Mouse (Mus musculus): Measurements from ENCODE around the gene Adamts14. TPM values are rescaled to one million over a fixed set of nuclear protein-coding genes. Genes with fewer than 3 reads are reported as not detected.

Gene Adamts14
- polyA plus RNA-seq, 1 experiment from 2014 or later: 0.74 TPM

GRCm38 (mm10) chr10:61240108-61240920 is 32.9 kb downstream of the Adamts14 start:
- peaks cover 4% of the 10 kb centered on the region; the same call in 1 of the 2 replicates for H3K9me3 ChIP-seq
- WGBS: 49% methylated on average over 14 of the region's 14 CpGs
- peaks cover 25% of the 10 kb centered on the region for H3K4me1 ChIP-seq
- peaks cover 5% of the 10 kb centered on the region; the same call in 1 of the 2 replicates for H3K27me3 ChIP-seq (ENCODE audit: insufficient read depth, poor library complexity, severe bottlenecking)
- no peak for DNase-seq (ENCODE audit: low spot score)
- H3K4me3 ChIP-seq: no peak overlapping the region
- 0 out of 2 replicates have a peak, but pooled peaks cover 3% of the 10 kb centered on the region for H3K36me3 ChIP-seq
- peak overlapping the region; percentile 57 for H3K27ac ChIP-seq

- peaks cover 4% of the 10 kb centered on the region; the same call in 1 of the 2 replicates for H3K9me3 ChIP-seq
- H3K27me3 ChIP-seq (ENCODE audit: insufficient read depth, poor library complexity, severe bottlenecking): peaks cover 5% of the 10 kb centered on the region; the same call in 1 of the 2 replicates
- H3K27ac ChIP-seq: 0 out of 2 replicates have a peak overlapping the region, but pooled peaks have one; percentile 9
- no peak overlapping the region for H3K4me3 ChIP-seq
- H3K36me3 ChIP-seq: 0 out of 2 replicates have a peak, but pooled peaks cover 3% of the 10 kb centered on the region
- no peak for DNase-seq (ENCODE audit: low spot score)
- 75% methylated on average over 6 of the region's 6 CpGs for WGBS
- peaks cover 29% of the 10 kb centered on the region for H3K4me1 ChIP-seq
These were observed 35.9 kb downstream of the Adamts14 start for GRCm38 (mm10) chr10:61237391-61237785.

GRCm38 (mm10) chr10:61236683-61237390 is 36.4 kb downstream of the Adamts14 start:
- Histone ChIP-seq H3K4me3 (no peak overlapping the region), H3K4me1 (peaks cover 24% of the 10 kb centered on the region), H3K27me3 (ENCODE audit: insufficient read depth, poor library complexity, severe bottlenecking) (peaks cover 5% of the 10 kb centered on the region; the same call in 1 of the 2 replicates), H3K9me3 (peaks cover 4% of the 10 kb centered on the region; the same call in 1 of the 2 replicates), H3K36me3 (0 out of 2 replicates have a peak, but pooled peaks cover 3% of the 10 kb centered on the region), H3K27ac (no peak overlapping the region)
- WGBS: 58% methylated on average over 4 of the region's 4 CpGs
- DNase-seq (ENCODE audit: low spot score): no peak

- Histone ChIP-seq H3K27ac (0 out of 2 replicates have a peak overlapping the region, but pooled peaks have one; percentile 3), H3K4me3 (no peak overlapping the region), H3K9me3 (peaks cover 4% of the 10 kb centered on the region; the same call in 1 of the 2 replicates), H3K27me3 (ENCODE audit: insufficient read depth, poor library complexity, severe bottlenecking) (0 out of 2 replicates have a peak, but pooled peaks cover 5% of the 10 kb centered on the region), H3K36me3 (0 out of 2 replicates have a peak, but pooled peaks cover 3% of the 10 kb centered on the region), H3K4me1 (peaks cover 14% of the 10 kb centered on the region)
- no peak for DNase-seq (ENCODE audit: low spot score)
- WGBS: 88% methylated on average over 6 of the region's 6 CpGs
These were observed 37.5 kb downstream of the Adamts14 start for GRCm38 (mm10) chr10:61235677-61236267.

DNA sequence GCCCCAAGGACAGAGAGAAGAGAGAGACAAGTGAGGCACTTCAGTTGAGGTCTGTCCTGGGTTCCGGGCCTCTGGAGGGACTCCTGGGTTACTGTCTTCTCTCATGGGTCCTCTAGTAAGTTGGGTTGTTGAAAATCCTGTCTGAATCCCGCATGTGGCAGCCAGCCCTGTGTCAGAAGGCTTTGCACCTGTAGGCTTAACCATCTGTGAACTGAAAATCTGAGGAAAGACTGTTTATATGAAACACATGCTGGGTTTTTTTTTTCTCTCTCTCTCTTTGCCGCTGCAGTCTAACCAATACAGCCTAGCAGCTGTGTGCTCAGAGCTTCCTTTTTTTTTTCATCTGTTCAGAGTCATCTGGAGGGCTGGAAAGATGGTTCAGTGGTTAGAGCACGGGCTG is 38.9 kb downstream of the Adamts14 start:
- Histone ChIP-seq H3K4me3 (no peak overlapping the region), H3K4me1 (peaks cover 4% of the 10 kb centered on the region; the same call in 1 of the 2 replicates), H3K9me3 (peaks cover 4% of the 10 kb centered on the region; the same call in 1 of the 2 replicates), H3K27me3 (ENCODE audit: insufficient read depth, poor library complexity, severe bottlenecking) (peaks cover 19% of the 10 kb centered on the region), H3K36me3 (0 out of 2 replicates have a peak, but pooled peaks cover 3% of the 10 kb centered on the region), H3K27ac (no peak overlapping the region)
- no peak for DNase-seq (ENCODE audit: low spot score)
- WGBS: 82% methylated on average over 4 of the region's 4 CpGs

- Histone ChIP-seq H3K4me3 (no peak overlapping the region), H3K4me1 (peaks cover 4% of the 10 kb centered on the region; the same call in 1 of the 2 replicates), H3K27me3 (ENCODE audit: insufficient read depth, poor library complexity, severe bottlenecking) (peaks cover 30% of the 10 kb centered on the region), H3K36me3 (no peaks in the 10 kb centered on the region), H3K27ac (no peak overlapping the region), H3K9me3 (no peaks in the 10 kb centered on the region)
- WGBS: 41% methylated on average over 6 of the region's 7 CpGs
- DNase-seq (ENCODE audit: low spot score): no peak
These were observed 40.2 kb downstream of the Adamts14 start for GRCm38 (mm10) chr10:61232858-61233567.

- Histone ChIP-seq H3K4me3 (no peak overlapping the region), H3K36me3 (no peaks in the 10 kb centered on the region), H3K27ac (no peak overlapping the region), H3K27me3 (ENCODE audit: insufficient read depth, poor library complexity, severe bottlenecking) (peaks cover 31% of the 10 kb centered on the region), H3K4me1 (peaks cover 7% of the 10 kb centered on the region), H3K9me3 (no peaks in the 10 kb centered on the region)
- no peak for DNase-seq (ENCODE audit: low spot score)
- 85% methylated on average over 3 of the region's 3 CpGs for WGBS
These were observed 41.5 kb downstream of the Adamts14 start for GRCm38 (mm10) chr10:61231756-61232155.

- WGBS: 39% methylated on average over 4 of the region's 4 CpGs
- peak; percentile 85 for DNase-seq (ENCODE audit: low spot score)
These were observed 46.3 kb downstream of the Adamts14 start for GRCm38 (mm10) chr10:61226784-61227396.

GRCm38 (mm10) chr10:61225694-61226093 is 47.5 kb downstream of the Adamts14 start:
- H3K4me1 ChIP-seq: peaks cover 8% of the 10 kb centered on the region
- H3K9me3 ChIP-seq: no peaks in the 10 kb centered on the region
- no peak overlapping the region for H3K27ac ChIP-seq
- 74% methylated on average over 5 of the region's 5 CpGs for WGBS
- no peak for DNase-seq (ENCODE audit: low spot score)
- no peaks in the 10 kb centered on the region for H3K36me3 ChIP-seq
- no peak overlapping the region for H3K4me3 ChIP-seq
- H3K27me3 ChIP-seq (ENCODE audit: insufficient read depth, poor library complexity, severe bottlenecking): peaks cover 42% of the 10 kb centered on the region

More at GRCm38 (mm10) chr10:61226784-61227396, 46.3 kb downstream of the Adamts14 start:
- no peaks in the 10 kb centered on the region for H3K36me3 ChIP-seq
- H3K27ac ChIP-seq: no peak overlapping the region
- no peaks in the 10 kb centered on the region for H3K9me3 ChIP-seq
- H3K4me3 ChIP-seq: no peak overlapping the region
- H3K4me1 ChIP-seq: peaks cover 8% of the 10 kb centered on the region
- peaks cover 40% of the 10 kb centered on the region for H3K27me3 ChIP-seq (ENCODE audit: insufficient read depth, poor library complexity, severe bottlenecking)

DNA sequence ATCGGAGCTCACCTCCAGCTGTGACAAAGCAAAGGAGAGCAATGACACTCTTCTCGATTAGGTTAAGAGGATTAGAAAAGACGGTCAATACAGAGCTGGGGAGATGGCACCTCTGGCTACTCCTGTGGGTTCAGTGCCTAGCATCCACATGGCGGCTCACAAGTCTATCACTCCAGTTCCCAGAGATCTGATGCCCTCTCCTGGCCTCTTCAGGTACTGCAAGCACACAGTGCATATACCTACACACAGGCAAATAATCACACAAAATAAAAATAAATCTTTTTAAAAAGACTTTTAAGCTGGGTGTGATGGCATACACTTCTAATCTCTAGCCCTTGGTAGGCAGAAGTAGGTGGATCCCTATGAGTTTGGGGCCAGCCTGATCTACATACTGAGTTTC is 53.9 kb downstream of the Adamts14 start:
- peaks cover 3% of the 10 kb centered on the region for H3K4me1 ChIP-seq
- peaks cover 11% of the 10 kb centered on the region; the same call in 1 of the 2 replicates for H3K27me3 ChIP-seq (ENCODE audit: insufficient read depth, poor library complexity, severe bottlenecking)
- 0 out of 2 replicates have a peak, but pooled peaks cover 6% of the 10 kb centered on the region for H3K9me3 ChIP-seq
- no peaks in the 10 kb centered on the region for H3K36me3 ChIP-seq
- H3K4me3 ChIP-seq: no peak overlapping the region
- DNase-seq (ENCODE audit: low spot score): no peak
- no peak overlapping the region for H3K27ac ChIP-seq
- WGBS: 90% methylated on average over 4 of the region's 4 CpGs

- peaks cover 20% of the 10 kb centered on the region for H3K27me3 ChIP-seq (ENCODE audit: insufficient read depth, poor library complexity, severe bottlenecking)
- 0 out of 2 replicates have a peak, but pooled peaks cover 6% of the 10 kb centered on the region for H3K9me3 ChIP-seq
- H3K27ac ChIP-seq: no peak overlapping the region
- no peak overlapping the region for H3K4me3 ChIP-seq
- no peak for DNase-seq (ENCODE audit: low spot score)
- no peaks in the 10 kb centered on the region for H3K36me3 ChIP-seq
- peaks cover 12% of the 10 kb centered on the region for H3K4me1 ChIP-seq
- 56% methylated on average over 4 of the region's 4 CpGs for WGBS
These were observed 57.1 kb downstream of the Adamts14 start for GRCm38 (mm10) chr10:61216163-61216562.
